Comparison of ENCODE assay signal across 30 mouse cellular contexts in the genomic region with DNA sequence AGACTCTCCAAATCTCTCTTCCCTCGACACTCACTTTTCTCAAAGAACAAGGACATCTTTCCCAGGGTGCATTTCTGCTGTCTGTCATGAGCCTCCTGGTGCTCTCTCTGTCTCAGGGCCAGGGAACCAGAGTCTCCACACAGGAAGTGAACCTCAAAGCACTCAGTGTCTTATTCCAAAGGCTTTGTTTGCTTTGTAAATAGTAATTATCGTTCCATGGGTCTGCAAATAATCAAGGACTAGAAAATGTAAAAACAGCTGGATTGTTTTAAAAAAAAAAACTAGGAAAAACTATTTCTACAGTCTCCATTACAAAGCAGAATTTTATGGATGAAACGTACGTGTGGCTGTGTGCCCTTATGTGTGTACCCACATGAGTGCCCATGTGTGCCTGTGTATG. TPM values are rescaled to one million over a fixed set of nuclear protein-coding genes. Genes with fewer than 3 reads are reported as not detected.
DNase-seq lines count a peak whose midpoint lies in the region; ATAC-seq and TF ChIP-seq lines count a peak whose summit lies in the region.
"Had no signal": no experiment of that assay in that cellular context is flagged by ENCODE, and none has a peak within 500 bp of the region (broad histone marks: within the 10 kb centered on the region; RNA-seq: fewer than 3 reads in every experiment).

No protein-coding gene starts in this region.

- no peak overlapping the region for H3K4me3 ChIP-seq in forebrain, postnatal 0 days (ENCODE audit: low read depth, low read length)
- H3K4me3 ChIP-seq in forebrain, embryonic 15.5 days = no peak overlapping the region
- no peak overlapping the region for H3K4me3 ChIP-seq in kidney, postnatal 0 days (replicated peaks; ENCODE audit: low read depth, low read length)
- H3K4me3 ChIP-seq in embryonic facial prominence, embryonic 10.5 days = no peak overlapping the region
- no peak overlapping the region for H3K4me3 ChIP-seq in embryonic facial prominence, embryonic 14.5 days (ENCODE audit: low read depth, low read length)
- H3K4me3 ChIP-seq: gastrocnemius, adult 2 months; left cerebral cortex, adult 2 months; megakaryocyte, embryonic 14.5 days; neural tube, embryonic 12.5 days had no signal

- no peaks in the 10 kb centered on the region for H3K36me3 ChIP-seq in forebrain, postnatal 0 days (ENCODE audit: insufficient read depth)
- H3K36me3 ChIP-seq in forebrain, embryonic 15.5 days = no peaks in the 10 kb centered on the region
- no peaks in the 10 kb centered on the region for H3K36me3 ChIP-seq in kidney, postnatal 0 days (ENCODE audit: insufficient read depth, low read length)
- no peaks in the 10 kb centered on the region for H3K36me3 ChIP-seq in embryonic facial prominence, embryonic 10.5 days (replicated peaks)
- H3K36me3 ChIP-seq in embryonic facial prominence, embryonic 14.5 days (ENCODE audit: control insufficient read depth, insufficient read depth, low read length) = no peaks in the 10 kb centered on the region
- H3K36me3 ChIP-seq: G1E; neural tube, embryonic 12.5 days had no signal

- 0 out of 2 replicates have a peak, but pooled peaks have one; percentile 20 for ATAC-seq in forebrain, postnatal 0 days
- no peak for ATAC-seq in forebrain, embryonic 15.5 days (replicated peaks)
- no peak for ATAC-seq in kidney, postnatal 0 days (replicated peaks; ENCODE audit: low FRiP score, low read depth)
- ATAC-seq in embryonic facial prominence, embryonic 14.5 days (ENCODE audit: low read depth) = no peak
- ATAC-seq: inflammation-experienced regulatory T-cells, adult 6 months; liver, postnatal 0 days; Patski had no signal

- H3K4me2 ChIP-seq in forebrain, postnatal 0 days (ENCODE audit: low read depth) = no peak overlapping the region
- H3K4me2 ChIP-seq in forebrain, embryonic 15.5 days (replicated peaks) = no peak overlapping the region
- H3K4me2 ChIP-seq in kidney, postnatal 0 days (ENCODE audit: low read length) = no peak overlapping the region
- no peak overlapping the region for H3K4me2 ChIP-seq in embryonic facial prominence, embryonic 14.5 days (ENCODE audit: low read depth, low read length)
- H3K4me2 ChIP-seq: hindbrain, embryonic 14.5 days; liver, embryonic 11.5 days; neural tube, embryonic 12.5 days had no signal

- H3K9me3 ChIP-seq in forebrain, postnatal 0 days (ENCODE audit: low read length) = peaks cover 1% of the 10 kb centered on the region; the same call in 1 of the 2 replicates
- H3K9me3 ChIP-seq in forebrain, embryonic 15.5 days = no peaks in the 10 kb centered on the region
- H3K9me3 ChIP-seq in kidney, postnatal 0 days (replicated peaks; ENCODE audit: low read length) = no peaks in the 10 kb centered on the region; the same call in 1 of the 2 replicates
- peaks cover 9% of the 10 kb centered on the region for H3K9me3 ChIP-seq in embryonic facial prominence, embryonic 10.5 days
- peaks cover 7% of the 10 kb centered on the region for H3K9me3 ChIP-seq in embryonic facial prominence, embryonic 14.5 days (ENCODE audit: control insufficient read depth, low read length)

- no peak overlapping the region for H3K27ac ChIP-seq in forebrain, postnatal 0 days (ENCODE audit: low read depth, low read length)
- H3K27ac ChIP-seq in forebrain, embryonic 15.5 days (replicated peaks) = no peak overlapping the region
- 0 out of 2 replicates have a peak overlapping the region, but pooled peaks have one; percentile 15 for H3K27ac ChIP-seq in kidney, postnatal 0 days
- H3K27ac ChIP-seq in embryonic facial prominence, embryonic 10.5 days (replicated peaks) = peak overlapping the region; percentile 78
- peak overlapping the region; percentile 54 for H3K27ac ChIP-seq in embryonic facial prominence, embryonic 14.5 days (replicated peaks; ENCODE audit: low read depth, low read length)
- H3K27ac ChIP-seq: gastrocnemius, adult 2 months; hindbrain, embryonic 14.5 days; left cerebral cortex, adult 2 months; neural tube, embryonic 12.5 days; stomach, postnatal 0 days had no signal

- TF ChIP-seq CTCF in forebrain, postnatal 0 days (IDR thresholded peaks at IDR 0.05; ENCODE audit: low read depth) = no peak
- TF ChIP-seq CTCF in kidney, postnatal 0 days (IDR thresholded peaks at IDR 0.05; ENCODE audit: low read depth) = no peak

- H3K9ac ChIP-seq in forebrain, postnatal 0 days = no peak overlapping the region
- no peak overlapping the region for H3K9ac ChIP-seq in forebrain, embryonic 15.5 days (replicated peaks)
- no peak overlapping the region for H3K9ac ChIP-seq in kidney, postnatal 0 days (ENCODE audit: low read depth, low read length)
- no peak overlapping the region for H3K9ac ChIP-seq in embryonic facial prominence, embryonic 14.5 days (ENCODE audit: low read depth, low read length)
- H3K9ac ChIP-seq: hindbrain, embryonic 14.5 days; liver, postnatal 0 days; neural tube, embryonic 12.5 days had no signal

- no peaks in the 10 kb centered on the region for H3K27me3 ChIP-seq in forebrain, postnatal 0 days (ENCODE audit: insufficient read depth, low read length)
- no peaks in the 10 kb centered on the region for H3K27me3 ChIP-seq in forebrain, embryonic 15.5 days
- no peaks in the 10 kb centered on the region for H3K27me3 ChIP-seq in kidney, postnatal 0 days (ENCODE audit: insufficient read depth, low read length)
- no peaks in the 10 kb centered on the region for H3K27me3 ChIP-seq in embryonic facial prominence, embryonic 10.5 days (replicated peaks; ENCODE audit: low read depth, poor library complexity, severe bottlenecking)
- H3K27me3 ChIP-seq in embryonic facial prominence, embryonic 14.5 days (replicated peaks; ENCODE audit: control insufficient read depth, insufficient read depth, low read length) = no peaks in the 10 kb centered on the region
- H3K27me3 ChIP-seq: megakaryocyte, embryonic 14.5 days; neural tube, embryonic 12.5 days; Patski had no signal

- H3K4me1 ChIP-seq in forebrain, postnatal 0 days (ENCODE audit: insufficient read depth) = no peaks in the 10 kb centered on the region
- H3K4me1 ChIP-seq in forebrain, embryonic 15.5 days = no peaks in the 10 kb centered on the region
- no peaks in the 10 kb centered on the region for H3K4me1 ChIP-seq in kidney, postnatal 0 days (replicated peaks; ENCODE audit: insufficient read depth, low read length)
- peaks cover 54% of the 10 kb centered on the region for H3K4me1 ChIP-seq in embryonic facial prominence, embryonic 10.5 days
- peaks cover 13% of the 10 kb centered on the region for H3K4me1 ChIP-seq in embryonic facial prominence, embryonic 14.5 days (ENCODE audit: control insufficient read depth, insufficient read depth, low read length)
- H3K4me1 ChIP-seq: neural tube, embryonic 12.5 days had no signal

- DNase-seq in forebrain, postnatal 0 days = no peak
- peak; percentile 76 for DNase-seq in kidney, postnatal 0 days (ENCODE audit: low spot score)
- DNase-seq in kidney, adult 18-20 months = no peak
- DNase-seq in embryonic facial prominence, embryonic 10.5 days (ENCODE audit: low spot score) = no peak
- peak; percentile 75 for DNase-seq in embryonic facial prominence, embryonic 14.5 days (ENCODE audit: low spot score)
- no peak for DNase-seq in layer of hippocampus, adult 11-12 months (ENCODE audit: low spot score)
- DNase-seq in urinary bladder, postnatal 36 days (ENCODE audit: low spot score in 2 of 2) = no peak
- DNase-seq: adrenal gland, adult 2 months; cerebellum, adult 11 months; cerebellum, postnatal 10 days; gastrocnemius, adult 2 months; heart, postnatal 4 days; kidney, postnatal 4 days; layer of hippocampus, adult 9-11 months; left cerebral cortex, postnatal 4 days; liver, postnatal 0 days; lung, postnatal 14 days; midbrain, embryonic 14.5 days; right cerebral cortex, postnatal 14 days; thymus, adult 2 months had no signal

- 68% methylated on average over 4 of the region's 4 CpGs for WGBS in forebrain, postnatal 0 days
- 76% methylated on average over 4 of the region's 4 CpGs for WGBS in forebrain, embryonic 15.5 days
- 40% methylated on average over 4 of the region's 4 CpGs for WGBS in kidney, postnatal 0 days
- 40% methylated on average over 4 of the region's 4 CpGs for WGBS in embryonic facial prominence, embryonic 10.5 days
- 24% methylated on average over 4 of the region's 4 CpGs for WGBS in embryonic facial prominence, embryonic 14.5 days

RNA-seq across cellular contexts. Expression of a gene that starts 18.0 kb away (rescaled TPM):
- 4.2 and 8.4 TPM in 2 replicates for total RNA-seq in forebrain, postnatal 0 days (2014; rRNA removed)
- 7.4 and 9.6 TPM in 2 replicates for polyA plus RNA-seq in forebrain, postnatal 0 days (2015; fragmentation: Nextera tagmentation; extraction: Ambion mirVana)
- 10.3 and 12.8 TPM in 2 replicates for polyA plus RNA-seq in forebrain, embryonic 15.5 days (2015; fragmentation: Nextera tagmentation; extraction: Ambion mirVana)
- polyA plus RNA-seq in kidney, postnatal 0 days (2015; fragmentation: Nextera tagmentation; extraction: Ambion mirVana) = 36.7 and 37.5 TPM in 2 replicates
- 50.4 and 67.6 TPM in 2 replicates for polyA plus RNA-seq in embryonic facial prominence, embryonic 10.5 days (2016; fragmentation: Nextera tagmentation; extraction: Ambion mirVana)
- polyA plus RNA-seq in embryonic facial prominence, embryonic 14.5 days (2014; fragmentation: Nextera tagmentation; extraction: Ambion mirVana) = 81.4 and 97.6 TPM in 2 replicates
- polyA plus RNA-seq: G1E had no signal

Comparison
In these comparisons a context has a peak if more than half of its experiments do, and no peak if none do; other contexts are left out.
1. DNase-seq: peak in kidney, postnatal 0 days (single experiment) and embryonic facial prominence, embryonic 14.5 days (single experiment); none in forebrain, postnatal 0 days (single experiment), kidney, adult 18-20 months (single experiment), embryonic facial prominence, embryonic 10.5 days (single experiment), layer of hippocampus, adult 11-12 months (single experiment) and urinary bladder, postnatal 36 days (0 of 2).
2. H3K27ac ChIP-seq: peak in kidney, postnatal 0 days (single experiment), embryonic facial prominence, embryonic 10.5 days (single experiment) and embryonic facial prominence, embryonic 14.5 days (single experiment); none in forebrain, postnatal 0 days (single experiment) and forebrain, embryonic 15.5 days (single experiment).